Mouse (Mus musculus) CH12.LX (cell line): ENCODE measurements around the gene Phldb1. TPM values are rescaled to one million over a fixed set of nuclear protein-coding genes. Genes with fewer than 3 reads are reported as not detected.

Source experiments
- DNase-seq: peaks from one replicate; pipeline ENCODE4 v3.0.0-alpha.2; 2013; ENCODE audit errors: extremely low read depth
- H3K27ac ChIP-seq: 2 replicates; pipeline ENCODE4 v1.5.1; 2012; ENCODE audit warnings: low read depth, mild to moderate bottlenecking, control low read depth, moderate library complexity; ENCODE audit not compliant: insufficient read depth
- H3K27me3 ChIP-seq: replicated peaks from 2 replicates; pipeline ENCODE3; 2012; ENCODE audit warnings: inconsistent platforms
- H3K36me3 ChIP-seq, 2 experiments: replicated peaks in 1 of 2; 2 replicates each; pipeline versions ENCODE3 to v1.6.1; 2012; ENCODE audit warnings: inconsistent platforms in 1 of 2, low read length in 1 of 2, mild to moderate bottlenecking in 1 of 2, mixed read lengths in 1 of 2, moderate library complexity in 1 of 2; ENCODE audit not compliant: control insufficient read depth in 1 of 2, insufficient read depth in 1 of 2
- H3K4me1 ChIP-seq, 2 experiments: 2 replicates each; pipeline ENCODE4 v1.6.1; 2012; ENCODE audit warnings: inconsistent platforms in 1 of 2, moderate library complexity in 1 of 2; ENCODE audit not compliant: insufficient read depth in 2 of 2, control insufficient read depth in 1 of 2
- H3K4me2 ChIP-seq: 2 replicates; pipeline ENCODE4 v1.6.1; 2012; ENCODE audit warnings: low read depth, mild to moderate bottlenecking, control low read depth; ENCODE audit not compliant: poor library complexity, insufficient read depth, severe bottlenecking
- H3K4me3 ChIP-seq, 3 experiments: fragments of 150-350 bp in 1 of 3; sonication (generic) in 1 of 3; replicated peaks in 1 of 3; 2 replicates each; pipeline versions ENCODE3 to v1.5.1; 2011 to 2012; ENCODE audit warnings: low read depth in 2 of 3, low read length in 2 of 3, mild to moderate bottlenecking in 2 of 3, moderate library complexity in 2 of 3, control low read depth in 1 of 3, improper control_type of control experiment in 1 of 3, inconsistent platforms in 1 of 3, mixed read lengths in 1 of 3; ENCODE audit not compliant: poor library complexity in 1 of 3
- H3K79me2 ChIP-seq: replicated peaks from 2 replicates; pipeline ENCODE4 v1.6.1; 2012; ENCODE audit warnings: mild to moderate bottlenecking, moderate library complexity; ENCODE audit not compliant: control insufficient read depth, poor library complexity, insufficient read depth, severe bottlenecking; ENCODE audit errors: extremely low read depth
- H3K9ac ChIP-seq: 2 replicates; pipeline ENCODE4 v1.6.1; 2012; ENCODE audit warnings: low read depth, mild to moderate bottlenecking, control low read depth, moderate library complexity; ENCODE audit not compliant: insufficient read depth
- H3K9me3 ChIP-seq: replicated peaks from 2 replicates; pipeline ENCODE3; 2012; ENCODE audit warnings: low read length, inconsistent platforms, mixed read lengths
- CHD2 ChIP-seq: IDR thresholded peaks from 2 replicates; pipeline ENCODE4 v1.6.1; 2011; ENCODE audit warnings: low read length, improper control_type of control experiment
- CTCF ChIP-seq, 2 experiments: IDR thresholded peaks in 1 of 2; conservative IDR thresholded peaks in 1 of 2; 2 replicates each; pipeline ENCODE4 v1.5.1; 2011 to 2012; ENCODE audit warnings: low read depth in 2 of 2, low read length in 2 of 2, improper control_type of control experiment in 1 of 2, inconsistent platforms in 1 of 2, mild to moderate bottlenecking in 1 of 2, moderate library complexity in 1 of 2
- EP300 ChIP-seq: IDR thresholded peaks from 2 replicates; pipeline ENCODE4 v1.6.1; 2011; ENCODE audit warnings: low read length, improper control_type of control experiment
- ETS1 ChIP-seq: conservative IDR thresholded peaks from 2 replicates; pipeline ENCODE4 v1.6.1; 2012; ENCODE audit warnings: low read depth, mild to moderate bottlenecking, inconsistent platforms, low read length, improper control_type of control experiment, moderate library complexity
- HCFC1 ChIP-seq: IDR thresholded peaks from 2 replicates; pipeline ENCODE4 v1.6.1; 2012; ENCODE audit warnings: low read depth, mild to moderate bottlenecking, inconsistent platforms, low read length, improper control_type of control experiment
- JUN ChIP-seq: IDR thresholded peaks from 2 replicates; pipeline ENCODE4 v1.6.1; 2011; ENCODE audit warnings: low read depth, mild to moderate bottlenecking, low read length, improper control_type of control experiment, moderate library complexity; ENCODE audit not compliant: insufficient read depth
- KAT2A ChIP-seq: IDR thresholded peaks from 2 replicates; pipeline ENCODE4 v1.6.1; 2012; ENCODE audit warnings: low read length, improper control_type of control experiment, inconsistent platforms; ENCODE audit not compliant: insufficient replicate concordance
- MAX ChIP-seq: IDR thresholded peaks from 2 replicates; pipeline ENCODE4 v1.6.1; 2011; ENCODE audit warnings: low read length, improper control_type of control experiment
- MXI1 ChIP-seq: IDR thresholded peaks from 2 replicates; pipeline ENCODE4 v1.6.1; 2011; ENCODE audit warnings: mild to moderate bottlenecking, low read depth, low read length, improper control_type of control experiment
- NELFE ChIP-seq: IDR thresholded peaks from 2 replicates; pipeline ENCODE4 v1.6.1; 2011; ENCODE audit warnings: low read depth, low read length, improper control_type of control experiment
- NRF1 ChIP-seq: IDR thresholded peaks from 2 replicates; pipeline ENCODE4 v1.6.1; 2014; ENCODE audit warnings: low read depth, mild to moderate bottlenecking, inconsistent platforms, low read length, improper control_type of control experiment, moderate library complexity
- POLR2AphosphoS2 ChIP-seq: IDR thresholded peaks from 2 replicates; pipeline ENCODE4 v1.6.1; 2011; ENCODE audit warnings: low read depth, low read length, improper control_type of control experiment
- RAD21 ChIP-seq: IDR thresholded peaks from 2 replicates; pipeline ENCODE4 v1.6.1; 2011; ENCODE audit warnings: low read depth, mild to moderate bottlenecking, low read length, improper control_type of control experiment, moderate library complexity
- SIN3A ChIP-seq: IDR thresholded peaks from 2 replicates; pipeline ENCODE4 v1.6.1; 2012; ENCODE audit warnings: low read length, improper control_type of control experiment, inconsistent platforms
- SMC3 ChIP-seq: IDR thresholded peaks from 2 replicates; pipeline ENCODE4 v1.6.1; 2011; ENCODE audit warnings: low read depth, low read length, improper control_type of control experiment
- TBP ChIP-seq: conservative IDR thresholded peaks from 2 replicates; pipeline ENCODE4 v1.6.1; 2011; ENCODE audit warnings: low read depth, low read length, improper control_type of control experiment
- ZKSCAN1 ChIP-seq: IDR thresholded peaks from 2 replicates; pipeline ENCODE4 v1.6.1; 2012; ENCODE audit warnings: low read depth, inconsistent platforms, low read length, improper control_type of control experiment, borderline replicate concordance
- ZNF384 ChIP-seq: IDR thresholded peaks from 2 replicates; pipeline ENCODE4 v1.6.1; 2012; ENCODE audit warnings: low read depth, low read length, improper control_type of control experiment, inconsistent platforms
- dilution Hi-C: fragments of 300-500 bp; cut with MboI; formaldehyde crosslinking; loops from 2 replicates; pipeline ENCODE4 v1.14.3; 2020; ENCODE audit warnings: low sequenced_read_pairs; ENCODE audit not compliant: extremely low pct_unique_long_range_greater_than_20kb, extremely low pct_ligation_motif_present
- in situ Hi-C: fragments of 300-500 bp; cut with MboI; formaldehyde crosslinking; loops from 3 replicates; pipeline ENCODE4 v1.14.3; 2019; ENCODE audit warnings: low sequenced_read_pairs, low pct_ligation_motif_present, low pct_unique_long_range_greater_than_20kb, mixed read lengths
- polyA plus RNA-seq: library from polyadenylated mRNA; unstranded; fragments of >175 nt; gene quantifications from 2 replicates; pipeline ENCODE4 v1.2.1, GENCODE M21; 2012; ENCODE audit warnings: low read depth; ENCODE audit not compliant: insufficient read length
- total RNA-seq, 2 experiments: library from RNA; depleted of rRNA; stranded (reverse); fragments of 300-350 nt in 1 of 2; fragments of >200 nt in 1 of 2; gene quantifications; 2 replicates each; pipeline ENCODE4 v1.2.3; 2012 to 2014

Phldb1 gene
- total and polyA plus RNA-seq, 3 experiments = 7.9 to 15.1 (median 14.6) TPM

- H3K4me1 ChIP-seq = peaks cover 0 to 10% of the 10 kb centered on the region in 2 experiments; a peak in 3 of 4 replicates
- H3K9me3 ChIP-seq = no peaks in the 10 kb centered on the region
- TF ChIP-seq JUN = no peak
- no peak for TF ChIP-seq NELFE
- in situ Hi-C loops (no loop called here), dilution Hi-C loops (no loop called here)
- H3K27me3 ChIP-seq = no peaks in the 10 kb centered on the region
- H3K79me2 ChIP-seq = no peaks in the 10 kb centered on the region
- no peak for DNase-seq
- H3K36me3 ChIP-seq = peaks cover 5 to 98% of the 10 kb centered on the region in 2 experiments
- no peak overlapping the region for H3K4me3 ChIP-seq
- no peak overlapping the region for H3K4me2 ChIP-seq
- H3K27ac ChIP-seq = no peak overlapping the region
- H3K9ac ChIP-seq = no peak overlapping the region
Measured at GRCm38 (mm10) chr9:44710213-44710612, 24.8 kb downstream of the Phldb1 start.

DNA sequence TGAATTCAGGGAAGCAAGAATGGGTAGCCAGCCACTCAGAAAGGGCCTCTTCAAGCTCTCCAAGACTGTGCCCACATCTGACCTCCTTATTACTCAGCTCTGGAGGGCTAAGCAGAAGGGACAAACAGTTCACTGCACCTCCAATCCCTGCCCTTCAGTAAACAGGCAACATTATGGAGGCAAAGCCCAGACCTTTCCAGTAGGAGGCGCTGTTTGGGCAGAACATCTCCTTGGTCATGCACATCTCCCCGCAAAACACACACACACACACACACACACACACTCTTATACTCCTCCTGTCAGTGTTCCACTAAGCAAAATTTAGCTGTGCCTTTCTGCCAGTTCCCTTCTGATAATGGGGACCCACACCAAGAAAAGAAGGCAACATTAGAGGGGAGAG lies 25.4 kb downstream of the Phldb1 start:
- peaks cover 0 to 10% of the 10 kb centered on the region in 2 experiments; a peak in 3 of 4 replicates for H3K4me1 ChIP-seq
- H3K4me2 ChIP-seq = no peak overlapping the region
- no peak overlapping the region for H3K4me3 ChIP-seq
- peak; percentile 64 for DNase-seq
- no peak overlapping the region for H3K27ac ChIP-seq
- H3K9me3 ChIP-seq = no peaks in the 10 kb centered on the region
- H3K9ac ChIP-seq = no peak overlapping the region
- dilution Hi-C loops (no loop called here), in situ Hi-C loops (no loop called here)
- peaks cover 5 to 99% of the 10 kb centered on the region in 2 experiments for H3K36me3 ChIP-seq
- no peaks in the 10 kb centered on the region for H3K27me3 ChIP-seq
- no peaks in the 10 kb centered on the region for H3K79me2 ChIP-seq
- TF ChIP-seq MXI1 (no peak), CTCF (conservative IDR thresholded peaks at IDR 0.05 in 1 of 2, IDR thresholded peaks at IDR 0.05 in 1 of 2; ENCODE audit: low read depth in 2 of 2, low read length in 2 of 2) (peak; percentile 69 to 78; a peak in 3 of 4 replicates), SIN3A (no peak), SMC3 (peak; percentile 58), ZNF384 (no peak), ZKSCAN1 (no peak), RAD21 (peak; percentile 55), KAT2A (no peak), TBP (no peak), NRF1 (no peak), POLR2AphosphoS2 (no peak), HCFC1 (no peak), CHD2 (no peak), JUN (no peak), ETS1 (no peak), EP300 (no peak), MAX (no peak)
